Mouse (Mus musculus) adrenal gland, postnatal 25 days (tissue): ENCODE results near the gene Arhgap23. TPM values are rescaled to one million over a fixed set of nuclear protein-coding genes. Genes with fewer than 3 reads are reported as not detected.

Experiments
- DNase-seq: peaks from one replicate; pipeline ENCODE4 v3.0.0; 2021; ENCODE audit warnings: mixed read lengths
- total RNA-seq: library from RNA; stranded (reverse); gene quantifications from 2 replicates; pipeline ENCODE4 v1.2.3, GENCODE M21; 2021

Arhgap23 gene
- total RNA-seq, 1 experiment from 2014 or later = 37.8 TPM

- no peak for DNase-seq
Measured at GRCm38 (mm10) chr11:97532950-97533582, 117.7 kb downstream of the Arhgap23 start.

DNA sequence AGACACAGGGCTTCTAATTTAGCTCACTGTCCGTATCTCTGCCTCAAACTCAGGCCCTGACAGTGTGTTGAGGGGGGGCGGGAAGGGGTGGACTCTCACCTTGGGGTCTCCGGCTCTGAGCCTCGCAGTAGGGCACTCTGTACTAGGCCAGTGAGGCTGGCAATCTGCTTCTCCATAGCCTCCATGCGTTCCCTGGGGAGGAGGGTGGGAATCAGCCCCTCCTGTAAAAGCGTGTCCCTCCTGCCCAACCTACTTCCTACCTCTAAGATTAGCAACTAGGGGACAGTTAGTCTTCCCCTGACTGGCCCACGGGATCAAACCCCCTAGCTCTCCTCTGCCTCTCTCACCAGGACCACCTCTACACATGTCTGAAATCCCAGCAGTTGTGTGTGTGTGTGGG is 118.3 kb downstream of the Arhgap23 start:
- DNase-seq = no peak

DNA sequence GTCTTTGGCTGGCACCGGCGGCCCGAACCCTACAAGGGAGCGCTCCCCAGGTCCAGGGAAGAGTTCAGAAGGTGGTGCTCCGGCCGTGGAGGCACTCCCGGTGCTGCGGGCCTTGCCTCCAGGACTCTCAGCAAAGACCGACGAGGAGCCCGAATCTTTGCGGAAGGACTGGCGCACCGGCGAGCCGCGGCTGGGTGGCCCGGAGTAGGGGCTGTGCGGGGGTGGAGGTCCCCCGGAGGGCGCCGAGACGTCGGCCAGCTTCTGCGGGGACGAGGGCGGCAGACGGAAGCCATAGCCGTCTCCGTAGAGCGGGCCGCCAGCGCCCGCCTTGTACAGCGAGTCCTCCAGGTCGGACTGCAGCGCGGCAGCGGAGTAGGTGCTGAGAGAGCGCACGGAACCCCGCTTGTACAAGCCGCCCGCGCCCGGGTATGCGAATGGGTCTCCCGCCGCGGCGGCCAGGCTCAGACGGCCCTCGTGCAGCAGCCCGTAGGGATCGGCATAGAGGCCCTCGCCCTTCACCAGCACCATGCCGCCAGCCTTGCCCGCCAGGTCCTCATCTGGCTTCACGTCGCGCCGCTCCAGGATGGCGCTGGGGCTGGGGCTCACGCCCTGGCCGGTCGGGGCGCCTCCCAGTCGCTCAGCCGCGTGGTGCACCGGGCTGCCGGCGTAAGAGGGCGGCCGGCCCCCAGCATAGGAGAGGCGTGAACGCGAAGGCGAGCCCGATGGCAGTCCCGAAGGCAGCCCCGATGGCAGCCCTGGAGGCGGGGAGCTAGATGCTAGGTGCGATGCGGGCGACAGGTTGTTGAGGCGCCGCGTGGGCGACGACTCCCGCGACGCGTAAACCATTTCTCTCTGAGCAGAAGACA is 119.3 kb downstream of the Arhgap23 start:
- no peak for DNase-seq

DNA sequence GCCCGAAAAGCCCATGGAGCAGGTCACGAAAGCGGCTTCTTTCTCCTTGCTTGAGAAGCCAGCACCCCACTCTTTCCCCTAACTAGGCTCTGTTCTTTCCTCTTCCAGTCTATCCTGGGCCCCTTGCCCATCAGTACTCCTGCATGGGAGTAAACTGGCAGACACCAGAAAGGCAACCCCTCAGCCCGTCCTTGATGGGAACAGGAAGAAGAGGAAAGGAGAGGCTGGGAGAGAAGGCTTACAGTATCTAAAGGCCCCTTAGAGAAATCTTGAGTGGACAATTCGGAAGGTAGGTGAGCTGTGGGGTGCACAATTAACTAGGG is 119.9 kb downstream of the Arhgap23 start:
- DNase-seq = no peak

GRCm38 (mm10) chr11:97535660-97536059 is 120.3 kb downstream of the Arhgap23 start:
- no peak for DNase-seq

DNA sequence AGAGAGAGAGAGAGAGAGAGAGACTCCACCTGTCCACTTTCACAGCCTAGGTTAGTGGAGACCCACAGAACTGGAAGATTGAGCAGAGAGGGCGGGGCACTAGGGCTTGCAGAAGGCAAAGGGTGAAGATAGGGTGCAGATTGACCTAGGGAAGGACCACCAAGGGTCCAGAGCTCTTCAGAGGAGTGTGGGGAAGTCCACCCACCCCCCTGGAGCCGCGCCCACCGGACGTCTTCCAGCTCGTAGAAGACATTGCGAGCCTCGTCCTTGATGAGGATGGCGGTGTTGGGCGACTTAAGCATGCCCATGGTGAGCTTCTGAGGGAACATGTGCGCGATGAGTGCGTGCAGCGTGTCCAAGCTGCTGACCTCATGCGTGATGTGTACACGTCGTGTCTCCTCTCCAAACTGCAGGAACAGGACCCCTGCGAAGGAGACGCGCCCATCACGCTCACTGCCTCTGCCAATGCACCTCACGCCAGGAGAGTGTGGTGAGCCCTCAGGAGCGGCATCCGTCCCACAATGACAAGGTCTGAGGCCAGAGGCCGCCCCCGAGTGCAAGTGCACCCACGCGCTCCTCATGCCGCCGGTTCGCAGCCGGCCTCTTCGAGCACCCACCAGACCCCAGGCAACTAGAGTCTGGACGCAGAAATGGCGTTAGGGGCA is 120.9 kb downstream of the Arhgap23 start:
- no peak for DNase-seq

DNA sequence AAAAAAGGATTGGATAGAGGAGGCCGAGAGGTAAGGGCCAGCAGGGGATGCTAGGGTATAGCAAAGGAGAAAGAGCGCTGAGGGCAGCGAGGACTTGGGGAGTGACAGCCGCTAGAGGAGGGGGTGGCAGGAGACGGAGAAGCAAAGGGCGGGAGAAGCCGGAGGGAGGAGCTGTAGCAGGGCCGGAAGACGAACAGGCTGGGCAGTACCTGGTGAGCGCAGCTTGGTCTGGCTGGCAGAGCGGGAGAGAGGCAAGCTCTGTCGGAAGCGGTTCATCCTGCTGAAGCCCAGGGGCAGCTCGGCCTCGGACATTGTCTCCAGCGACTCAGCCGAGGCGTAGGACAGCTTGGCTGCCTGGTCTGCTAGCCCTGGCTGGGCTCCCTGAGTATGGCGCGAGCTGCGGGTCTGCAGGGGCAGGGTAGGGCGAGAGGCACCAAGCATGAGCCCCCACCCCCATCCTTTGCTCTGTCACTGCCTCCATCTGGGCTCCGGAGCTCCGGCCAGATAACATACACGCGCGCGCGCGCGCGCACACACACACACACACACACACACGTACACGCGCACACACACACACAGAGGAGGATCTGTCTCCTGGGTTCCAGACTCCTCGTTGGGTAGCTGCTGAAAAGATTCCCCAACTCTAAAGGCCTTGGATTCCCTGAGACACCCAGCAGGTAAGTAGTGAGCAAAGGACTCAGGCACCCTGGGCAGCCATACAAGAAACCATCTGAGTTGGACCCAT is 121.7 kb downstream of the Arhgap23 start:
- no peak for DNase-seq

- no peak for DNase-seq
Measured at GRCm38 (mm10) chr11:97537580-97538089, 122.3 kb downstream of the Arhgap23 start.

- no peak for DNase-seq
Measured at GRCm38 (mm10) chr11:97539622-97540021, 124.3 kb downstream of the Arhgap23 start.

GRCm38 (mm10) chr11:97540136-97540535 is 124.8 kb downstream of the Arhgap23 start:
- no peak for DNase-seq

DNA sequence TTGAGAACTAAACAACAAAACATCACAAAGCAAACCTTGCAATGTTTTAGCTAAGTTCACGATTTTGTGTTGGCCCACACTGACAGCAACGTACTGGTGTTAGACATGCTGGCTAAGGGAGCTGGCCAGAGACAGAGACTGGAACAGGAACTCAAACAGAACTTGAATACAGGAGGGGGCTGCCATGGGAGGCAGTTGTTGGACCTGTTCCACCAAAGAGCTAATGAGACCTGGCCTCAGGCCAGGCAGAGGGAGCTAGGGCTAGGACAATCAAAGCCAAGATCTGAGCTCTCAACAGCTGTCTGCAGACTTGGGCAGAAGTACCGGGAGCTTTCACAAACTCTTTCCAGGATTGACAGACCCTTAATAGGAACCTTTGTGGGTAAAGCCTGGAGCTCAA is 125.3 kb downstream of the Arhgap23 start:
- DNase-seq = no peak

DNA sequence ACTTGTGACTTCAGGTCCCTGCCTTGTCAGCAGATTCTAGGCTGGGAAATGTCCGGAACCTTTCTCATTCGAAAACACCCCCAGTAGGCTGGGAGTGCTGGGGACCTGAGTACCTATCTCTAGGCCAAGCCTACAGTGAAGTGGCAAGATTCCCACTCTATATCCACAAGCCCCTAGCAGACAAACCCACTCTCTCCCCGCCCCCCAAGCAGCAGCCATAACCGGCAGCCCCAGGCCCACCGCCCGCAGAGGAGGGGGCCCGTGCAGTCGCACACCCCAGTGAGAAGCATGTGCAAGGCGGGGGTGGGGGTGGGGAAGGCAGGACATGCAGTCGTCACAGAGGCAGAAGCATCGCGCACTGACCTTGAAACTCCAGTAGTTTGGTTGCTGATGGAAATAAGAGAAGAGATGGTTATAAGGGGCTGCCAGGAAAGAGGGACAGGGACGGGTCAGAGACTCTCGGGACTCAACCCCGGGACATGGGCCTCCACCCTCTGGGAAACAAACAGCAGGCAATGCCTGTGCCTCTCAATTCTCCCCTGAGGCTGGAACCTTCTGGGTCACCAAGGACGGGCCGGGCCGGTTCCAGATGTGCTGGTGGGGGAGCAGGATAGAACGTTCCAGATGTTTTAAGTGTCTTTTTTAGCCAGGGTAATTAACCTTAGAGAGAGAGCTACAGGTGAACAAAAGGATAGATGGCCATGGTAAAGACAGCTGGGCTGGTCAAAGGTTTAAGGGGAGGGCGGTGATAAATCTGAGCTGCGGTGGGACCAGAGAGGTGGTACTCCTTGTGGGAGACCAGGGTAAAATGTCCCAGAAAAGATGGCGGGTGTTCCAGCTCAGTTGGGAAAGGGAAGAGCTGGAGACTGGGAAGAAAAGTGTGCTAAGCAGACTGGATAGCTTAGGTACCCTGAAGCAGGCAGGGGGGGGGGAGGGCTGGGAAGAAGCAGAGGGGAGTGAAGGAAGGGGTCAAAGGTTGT is 127.1 kb downstream of the Arhgap23 start:
- no peak for DNase-seq

- peak; percentile 61 for DNase-seq
Measured at GRCm38 (mm10) chr11:97543181-97543733, 127.9 kb downstream of the Arhgap23 start.

- no peak for DNase-seq
Measured at GRCm38 (mm10) chr11:97543883-97544282, 128.6 kb downstream of the Arhgap23 start.

DNA sequence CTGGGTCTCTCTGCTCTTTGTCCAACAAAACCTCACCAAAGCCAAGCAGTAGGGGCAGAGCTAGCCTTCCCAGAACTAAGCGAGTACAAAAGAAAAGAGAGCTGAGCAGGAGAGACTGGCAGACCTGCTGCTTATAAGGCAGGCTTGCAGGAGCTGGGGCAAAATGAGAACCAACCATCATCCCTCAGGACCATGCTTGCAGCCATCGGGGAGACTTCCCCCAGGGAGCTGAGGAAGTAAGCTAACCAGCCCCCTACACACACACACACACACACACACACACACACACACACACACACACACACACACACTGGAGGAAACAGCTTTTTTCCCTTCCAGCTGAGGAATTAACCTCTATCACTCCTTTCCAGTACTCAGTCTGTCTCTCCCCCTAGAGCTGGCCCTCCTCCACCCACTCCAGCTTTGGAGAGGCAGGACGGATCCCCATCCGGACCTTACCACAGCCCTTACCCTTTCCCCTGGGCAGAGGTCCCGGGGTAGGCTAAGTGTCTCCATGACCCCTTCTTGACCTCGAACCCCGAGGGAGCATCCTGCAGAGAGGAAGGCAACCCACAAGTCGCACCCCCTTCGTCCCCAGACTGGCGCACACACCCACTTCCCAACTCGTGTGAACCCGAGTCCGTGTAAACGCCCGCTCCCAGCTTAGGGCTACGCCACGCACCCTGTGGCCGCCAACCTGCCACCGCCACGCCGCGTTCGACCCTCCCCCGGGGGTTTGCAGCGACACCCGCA is 130.7 kb downstream of the Arhgap23 start:
- no peak for DNase-seq

- DNase-seq = no peak
Measured at GRCm38 (mm10) chr11:97546804-97547411, 131.6 kb downstream of the Arhgap23 start.

DNA sequence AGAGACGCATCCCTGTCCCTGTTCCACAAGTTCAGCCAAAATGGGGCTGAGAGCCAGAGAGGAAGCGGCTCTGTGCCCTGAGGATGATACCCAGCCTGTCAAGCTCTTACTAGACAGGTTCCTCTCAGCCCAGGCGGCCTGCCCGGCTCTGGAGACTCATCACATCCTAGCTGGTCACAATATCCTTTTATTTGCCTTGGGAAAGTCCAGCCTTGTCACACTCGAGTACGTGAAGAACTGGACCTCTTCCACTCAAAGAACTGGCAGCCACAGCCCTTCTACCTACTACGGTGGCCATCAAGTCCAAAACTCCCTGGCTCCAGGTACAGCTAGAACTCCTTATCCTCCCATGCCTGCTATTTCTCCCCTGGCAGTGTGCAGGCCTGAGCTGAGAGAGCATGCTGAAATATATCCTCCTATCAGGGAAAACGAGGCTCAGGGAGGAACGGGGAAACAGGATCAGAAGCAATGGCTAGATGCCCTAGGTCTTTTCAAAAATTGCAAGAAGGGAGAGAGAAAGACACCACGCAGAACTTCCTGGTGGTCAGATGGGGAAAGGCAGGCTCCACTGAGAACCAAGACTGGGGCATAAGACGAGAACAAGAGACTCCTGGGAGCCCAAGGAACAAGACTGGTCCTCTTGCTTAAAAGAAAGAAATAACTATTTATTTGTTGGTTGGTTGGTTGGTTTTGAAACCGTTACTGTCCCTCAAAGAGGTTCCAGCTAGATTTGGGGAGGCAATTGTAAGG is 132.8 kb downstream of the Arhgap23 start:
- DNase-seq = no peak

GRCm38 (mm10) chr11:97548757-97549156 is 133.4 kb downstream of the Arhgap23 start:
- DNase-seq = no peak
